In genomic region chr2:11362205-11362994, GRCm38 (mm10) we compare ENCODE assay signal across 11 mouse cellular contexts.
DNase-seq lines count a peak whose midpoint lies in the region; TF ChIP-seq lines count a peak whose summit lies in the region.
"Had no signal": no experiment of that assay in that cellular context is flagged by ENCODE, and none has a peak within 500 bp of the region (broad histone marks: within the 10 kb centered on the region; RNA-seq: fewer than 3 reads in every experiment).

No protein-coding gene starts in this region.

- TF ChIP-seq CTCF in gastrocnemius, adult 2 months (IDR thresholded peaks at IDR 0.05) = no peak
- no peak for TF ChIP-seq CTCF in thymus, adult 2 months (IDR thresholded peaks at IDR 0.05; ENCODE audit: borderline replicate concordance, control insufficient read depth, extremely low read depth, insufficient read depth, low read length, poor library complexity)

- DNase-seq in right cerebral cortex, postnatal 10 days (ENCODE audit: low spot score in 2 of 2) = peak; percentile 55 to 63
- no peak for DNase-seq in right cerebral cortex, adult 18-20 months
- DNase-seq in cerebellum, adult 9-11 months = peak; percentile 90
- DNase-seq in kidney, postnatal 10 days = peak; percentile 53
- DNase-seq in retina, postnatal 1 day = peak; percentile 94
- DNase-seq in gastrocnemius, adult 2 months = no peak
- DNase-seq in thymus, adult 2 months = no peak

- 96% methylated on average over 8 of the region's 8 CpGs for WGBS in thymus, adult 2 months

- H3K4me1 ChIP-seq in thymus, adult 2 months (replicated peaks; ENCODE audit: control insufficient read depth, insufficient read depth, low read length) = no peaks in the 10 kb centered on the region
- H3K4me1 ChIP-seq: heart, embryonic 15.5 days; limb, embryonic 12.5 days had no signal

- H3K36me3 ChIP-seq in thymus, adult 2 months (ENCODE audit: control insufficient read depth, insufficient read depth, low read length) = no peaks in the 10 kb centered on the region
- H3K36me3 ChIP-seq: embryonic facial prominence, embryonic 10.5 days; heart, embryonic 15.5 days; limb, embryonic 12.5 days had no signal

- no peak for TF ChIP-seq POLR2A in thymus, adult 2 months (IDR thresholded peaks at IDR 0.05; ENCODE audit: control insufficient read depth, extremely low read depth, insufficient read depth, low read length, poor library complexity)

- H3K4me3 ChIP-seq in gastrocnemius, adult 2 months = no peak overlapping the region
- no peak overlapping the region for H3K4me3 ChIP-seq in thymus, adult 2 months (ENCODE audit: control insufficient read depth, insufficient read depth, low read length)
- H3K4me3 ChIP-seq: embryonic facial prominence, embryonic 10.5 days; heart, embryonic 15.5 days; limb, embryonic 12.5 days had no signal

- H3K27ac ChIP-seq in gastrocnemius, adult 2 months = no peak overlapping the region
- H3K27ac ChIP-seq in thymus, adult 2 months (ENCODE audit: control insufficient read depth, insufficient read depth, low read length) = no peak overlapping the region
- H3K27ac ChIP-seq: embryonic facial prominence, embryonic 10.5 days; heart, embryonic 15.5 days; limb, embryonic 12.5 days had no signal

- H3K27me3 ChIP-seq in thymus, adult 2 months (ENCODE audit: control insufficient read depth, insufficient read depth, low read length) = no peaks in the 10 kb centered on the region
- H3K27me3 ChIP-seq: heart, embryonic 15.5 days; limb, embryonic 12.5 days; Patski had no signal

- intact Hi-C loops in gastrocnemius, adult 2 months (cut with DNase I) = no loop called here

Comparison
In these comparisons a context has a peak if more than half of its experiments do, and no peak if none do; other contexts are left out.
1. DNase-seq: peak in right cerebral cortex, postnatal 10 days (2 of 2), cerebellum, adult 9-11 months (single experiment), kidney, postnatal 10 days (single experiment) and retina, postnatal 1 day (single experiment); none in right cerebral cortex, adult 18-20 months (single experiment), gastrocnemius, adult 2 months (single experiment) and thymus, adult 2 months (single experiment).